Mouse (Mus musculus) MEL (cell line): ENCODE measurements around the gene Arhgef15. TPM values are rescaled to one million over a fixed set of nuclear protein-coding genes. Genes with fewer than 3 reads are reported as not detected.

Experiments used
- DNase-seq: peaks from one replicate; pipeline ENCODE4 v3.0.0; 2011; ENCODE audit warnings: low read depth, low spot score
- H3K27ac ChIP-seq: 2 replicates; pipeline ENCODE4 v1.5.1; 2012; ENCODE audit warnings: low read depth, mild to moderate bottlenecking, control low read depth, low read length, moderate library complexity; ENCODE audit not compliant: control insufficient read depth
- H3K27me3 ChIP-seq, 2 experiments: fragments of 150-350 bp in 1 of 2; sonication (generic) in 1 of 2; 2 replicates each; pipeline ENCODE4 v1.6.1; 2012; ENCODE audit warnings: low read length in 2 of 2, mild to moderate bottlenecking in 2 of 2, improper control_type of control experiment in 1 of 2, moderate library complexity in 1 of 2; ENCODE audit not compliant: insufficient read depth in 2 of 2, control insufficient read depth in 1 of 2
- H3K36me3 ChIP-seq, 2 experiments: 2 replicates each; pipeline ENCODE4 v1.6.1; 2012 to 2014; ENCODE audit warnings: low read length in 2 of 2, improper control_type of control experiment in 1 of 2, inconsistent platforms in 1 of 2, mild to moderate bottlenecking in 1 of 2; ENCODE audit not compliant: insufficient read depth in 2 of 2, control insufficient read depth in 1 of 2
- H3K4me1 ChIP-seq, 2 experiments: fragments of 150-350 bp in 1 of 2; sonication (generic) in 1 of 2; 2 replicates each; pipeline ENCODE4 v1.6.1; 2012; ENCODE audit warnings: low read length in 2 of 2, improper control_type of control experiment in 1 of 2, mild to moderate bottlenecking in 1 of 2; ENCODE audit not compliant: insufficient read depth in 2 of 2, control insufficient read depth in 1 of 2
- H3K4me3 ChIP-seq, 2 experiments: fragments of 150-350 bp in 1 of 2; sonication (generic) in 1 of 2; 2 replicates each; pipeline ENCODE4 v1.5.1; 2012; ENCODE audit warnings: low read depth in 2 of 2, low read length in 2 of 2, mild to moderate bottlenecking in 2 of 2, moderate library complexity in 2 of 2, control low read depth in 1 of 2, improper control_type of control experiment in 1 of 2; ENCODE audit not compliant: control insufficient read depth in 1 of 2, insufficient read depth in 1 of 2
- H3K79me2 ChIP-seq: 2 replicates; pipeline ENCODE4 v1.6.1; 2012; ENCODE audit warnings: mild to moderate bottlenecking, low read length, moderate library complexity; ENCODE audit not compliant: control insufficient read depth, poor library complexity, insufficient read depth
- H3K9ac ChIP-seq: 2 replicates; pipeline ENCODE4 v1.6.1; 2012; ENCODE audit warnings: low read depth, mild to moderate bottlenecking, control low read depth, low read length, moderate library complexity; ENCODE audit not compliant: control insufficient read depth, poor library complexity, severe bottlenecking
- H3K9me3 ChIP-seq: fragments of 150-350 bp; sonication (generic); replicated peaks from 2 replicates; pipeline ENCODE4 v1.6.1; 2012; ENCODE audit warnings: mild to moderate bottlenecking, low read length, improper control_type of control experiment, moderate library complexity; ENCODE audit not compliant: insufficient read depth
- BHLHE40 ChIP-seq: IDR thresholded peaks from 2 replicates; pipeline ENCODE4 v1.6.1; 2012; ENCODE audit warnings: low read depth, mild to moderate bottlenecking, inconsistent platforms, low read length, improper control_type of control experiment, borderline replicate concordance
- CTCF ChIP-seq, 3 experiments: IDR thresholded peaks in 2 of 3; conservative IDR thresholded peaks in 1 of 3; 2 replicates each; pipeline ENCODE4 v1.5.1; 2011 to 2012; ENCODE audit warnings: low read length in 3 of 3, low read depth in 2 of 3, mild to moderate bottlenecking in 2 of 3, improper control_type of control experiment in 1 of 3, inconsistent platforms in 1 of 3, mixed read lengths in 1 of 3, moderate library complexity in 1 of 3; ENCODE audit not compliant: control insufficient read depth in 1 of 3, insufficient read depth in 1 of 3, poor library complexity in 1 of 3, severe bottlenecking in 1 of 3
- E2F4 ChIP-seq: IDR thresholded peaks from 2 replicates; pipeline ENCODE4 v1.6.1; 2011; ENCODE audit warnings: low read depth, low read length, improper control_type of control experiment, borderline replicate concordance
- ELF1 ChIP-seq: IDR thresholded peaks from 2 replicates; pipeline ENCODE4 v1.6.1; 2014; ENCODE audit warnings: low read depth, mild to moderate bottlenecking, inconsistent platforms, low read length, improper control_type of control experiment, moderate library complexity
- EP300 ChIP-seq, 2 experiments: IDR thresholded peaks; 2 replicates each; pipeline ENCODE4 v1.6.1; 2011; ENCODE audit warnings: improper control_type of control experiment in 2 of 2, low read length in 2 of 2, low read depth in 1 of 2, mild to moderate bottlenecking in 1 of 2
- GABPA ChIP-seq: IDR thresholded peaks from 2 replicates; pipeline ENCODE4 v1.6.1; 2012; ENCODE audit warnings: low read depth, mild to moderate bottlenecking, inconsistent platforms, low read length, improper control_type of control experiment, moderate library complexity
- GATA1 ChIP-seq: IDR thresholded peaks from 2 replicates; pipeline ENCODE4 v1.6.1; 2011; ENCODE audit warnings: low read depth, low read length, improper control_type of control experiment
- HCFC1 ChIP-seq: IDR thresholded peaks from 2 replicates; pipeline ENCODE4 v1.6.1; 2012; ENCODE audit warnings: low read depth, mild to moderate bottlenecking, inconsistent platforms, low read length, improper control_type of control experiment, moderate library complexity
- JUND ChIP-seq: IDR thresholded peaks from 2 replicates; pipeline ENCODE4 v1.6.1; 2011; ENCODE audit warnings: low read depth, mild to moderate bottlenecking, improper control_type of control experiment, low read length
- MAFK ChIP-seq: IDR thresholded peaks from 2 replicates; pipeline ENCODE4 v1.6.1; 2011; ENCODE audit warnings: low read depth, mild to moderate bottlenecking, low read length, improper control_type of control experiment, borderline replicate concordance
- MAX ChIP-seq: IDR thresholded peaks from 2 replicates; pipeline ENCODE4 v1.6.1; 2011; ENCODE audit warnings: low read length, improper control_type of control experiment
- MAZ ChIP-seq: IDR thresholded peaks from 2 replicates; pipeline ENCODE4 v1.6.1; 2012; ENCODE audit warnings: low read depth, mild to moderate bottlenecking, inconsistent platforms, low read length, improper control_type of control experiment
- MXI1 ChIP-seq: IDR thresholded peaks from 2 replicates; pipeline ENCODE4 v1.6.1; 2011; ENCODE audit warnings: mild to moderate bottlenecking, low read depth, low read length, improper control_type of control experiment
- MYB ChIP-seq: IDR thresholded peaks from 2 replicates; pipeline ENCODE4 v1.6.1; 2011; ENCODE audit warnings: mild to moderate bottlenecking, low read depth, low read length, improper control_type of control experiment
- NELFE ChIP-seq: IDR thresholded peaks from 2 replicates; pipeline ENCODE4 v1.6.1; 2011; ENCODE audit warnings: low read depth, low read length, improper control_type of control experiment
- NRF1 ChIP-seq: IDR thresholded peaks from 2 replicates; pipeline ENCODE4 v1.6.1; 2014; ENCODE audit warnings: low read depth, mild to moderate bottlenecking, inconsistent platforms, low read length, improper control_type of control experiment, moderate library complexity; ENCODE audit not compliant: poor library complexity, insufficient read depth, severe bottlenecking
- POLR2A ChIP-seq, 2 experiments: IDR thresholded peaks; 2 replicates each; pipeline ENCODE4 v1.6.1; 2011 to 2012; ENCODE audit warnings: low read length in 2 of 2, mild to moderate bottlenecking in 2 of 2, control low read depth in 1 of 2, improper control_type of control experiment in 1 of 2, low read depth in 1 of 2, moderate library complexity in 1 of 2; ENCODE audit not compliant: control insufficient read depth in 1 of 2, insufficient read depth in 1 of 2, poor library complexity in 1 of 2
- POLR2AphosphoS2 ChIP-seq: IDR thresholded peaks from 2 replicates; pipeline ENCODE4 v1.6.1; 2011; ENCODE audit warnings: low read length, improper control_type of control experiment
- RAD21 ChIP-seq: IDR thresholded peaks from 2 replicates; pipeline ENCODE4 v1.6.1; 2011; ENCODE audit warnings: mild to moderate bottlenecking, low read depth, low read length, improper control_type of control experiment
- RCOR1 ChIP-seq: IDR thresholded peaks from 2 replicates; pipeline ENCODE4 v1.6.1; 2012; ENCODE audit warnings: low read depth, mild to moderate bottlenecking, inconsistent platforms, low read length, improper control_type of control experiment
- SIN3A ChIP-seq: IDR thresholded peaks from 2 replicates; pipeline ENCODE4 v1.6.1; 2012; ENCODE audit warnings: low read length, improper control_type of control experiment, inconsistent platforms
- SMC3 ChIP-seq: IDR thresholded peaks from 2 replicates; pipeline ENCODE4 v1.6.1; 2011; ENCODE audit warnings: low read depth, low read length, improper control_type of control experiment
- TAL1 ChIP-seq: IDR thresholded peaks from 2 replicates; pipeline ENCODE4 v1.6.1; 2012; ENCODE audit warnings: mild to moderate bottlenecking, inconsistent platforms, low read length, moderate library complexity, mixed read lengths
- TBP ChIP-seq: IDR thresholded peaks from 2 replicates; pipeline ENCODE4 v1.8.0; 2011; ENCODE audit warnings: low read depth, low read length, improper control_type of control experiment
- TCF12 ChIP-seq: IDR thresholded peaks from 2 replicates; pipeline ENCODE4 v1.6.1; 2014; ENCODE audit warnings: low read depth, mild to moderate bottlenecking, inconsistent platforms, low read length, improper control_type of control experiment, moderate library complexity
- UBTF ChIP-seq: IDR thresholded peaks from 2 replicates; pipeline ENCODE4 v1.6.1; 2012; ENCODE audit warnings: low read depth, mild to moderate bottlenecking, inconsistent platforms, low read length, improper control_type of control experiment, moderate library complexity, borderline replicate concordance; ENCODE audit not compliant: insufficient read depth
- USF1 ChIP-seq: IDR thresholded peaks from 2 replicates; pipeline ENCODE4 v1.6.1; 2014; ENCODE audit warnings: low read depth, mild to moderate bottlenecking, inconsistent platforms, low read length, improper control_type of control experiment, moderate library complexity
- ZC3H11A ChIP-seq: IDR thresholded peaks from 2 replicates; pipeline ENCODE4 v1.6.1; 2012; ENCODE audit warnings: low read depth, mild to moderate bottlenecking, inconsistent platforms, low read length, improper control_type of control experiment
- ZKSCAN1 ChIP-seq: IDR thresholded peaks from 2 replicates; pipeline ENCODE4 v1.6.1; 2012; ENCODE audit warnings: low read depth, mild to moderate bottlenecking, inconsistent platforms, low read length, improper control_type of control experiment, moderate library complexity
- ZMIZ1 ChIP-seq: IDR thresholded peaks from 2 replicates; pipeline ENCODE4 v1.6.1; 2012; ENCODE audit warnings: low read depth, mild to moderate bottlenecking, inconsistent platforms, low read length, improper control_type of control experiment, moderate library complexity
- ZNF384 ChIP-seq: IDR thresholded peaks from 2 replicates; pipeline ENCODE4 v1.6.1; 2012; ENCODE audit warnings: low read depth, mild to moderate bottlenecking, inconsistent platforms, low read length, improper control_type of control experiment
- polyA plus RNA-seq, 2 experiments: library from polyadenylated mRNA; stranded (reverse) in 1 of 2; unstranded in 1 of 2; fragments of >175 nt in 1 of 2; fragments of >200 nt in 1 of 2; gene quantifications; 2 replicates each; pipeline versions ENCODE4 v1.2.1 to v1.2.4; 2012; ENCODE audit warnings: low replicate concordance in 2 of 2, low read depth in 1 of 2; ENCODE audit not compliant: insufficient read length in 2 of 2, insufficient read depth in 1 of 2, missing spikeins in 1 of 2
- total RNA-seq: library from RNA; depleted of rRNA; stranded (reverse); fragments of 300-350 nt; gene quantifications from 2 replicates; pipeline ENCODE4 v1.2.3, GENCODE M21; 2012

Arhgef15 gene
- total and polyA plus RNA-seq, 3 experiments, result 0.23 to 0.74 TPM; not detected in 1

- 0 out of 2 replicates have a peak overlapping the region, but pooled peaks have one; percentile 2 for H3K27ac ChIP-seq
- H3K36me3 ChIP-seq, result peaks cover 0 to 2% of the 10 kb centered on the region in 2 experiments; a peak in 2 of 4 replicates
- H3K27me3 ChIP-seq, result no peaks in the 10 kb centered on the region
- H3K79me2 ChIP-seq, result no peaks in the 10 kb centered on the region; the same call in 1 of the 2 replicates
- TF ChIP-seq MAX, result no peak
- TF ChIP-seq ZKSCAN1, result peak; percentile 81
- peak; percentile 57 for DNase-seq
- peak overlapping the region; percentile 13; the same call in 1 of the 2 replicates for H3K9ac ChIP-seq
- peaks cover 0 to 23% of the 10 kb centered on the region in 2 experiments; a peak in 3 of 4 replicates for H3K4me1 ChIP-seq
- H3K4me3 ChIP-seq, result peak overlapping the region; percentile 16 to 82; a peak in 3 of 4 replicates
- H3K9me3 ChIP-seq, result no peaks in the 10 kb centered on the region
These were observed 9.3 kb upstream of the Arhgef15 start for GRCm38 (mm10) chr11:68966554-68966953.

- Histone ChIP-seq H3K9ac (peak overlapping the region; percentile 31), H3K4me3 (peak overlapping the region; percentile 30 to 44; a peak in 3 of 4 replicates), H3K79me2 (no peaks in the 10 kb centered on the region; the same call in 1 of the 2 replicates), H3K9me3 (no peaks in the 10 kb centered on the region), H3K27me3 (no peaks in the 10 kb centered on the region), H3K36me3 (peaks cover 0 to 2% of the 10 kb centered on the region in 2 experiments; a peak in 2 of 4 replicates), H3K4me1 (peaks cover 0 to 24% of the 10 kb centered on the region in 2 experiments; a peak in 3 of 4 replicates), H3K27ac (0 out of 2 replicates have a peak overlapping the region, but pooled peaks have one; percentile 18)
- DNase-seq, result peak; percentile 93
- TF ChIP-seq ZMIZ1, result no peak
- TF ChIP-seq SIN3A, result peak; percentile 78
- peak; percentile 66 for TF ChIP-seq RAD21
- TF ChIP-seq ZC3H11A, result peak; percentile 67
- no peak for TF ChIP-seq NELFE
- TF ChIP-seq JUND, result 0 out of 2 replicates have a peak, but pooled peaks have one; percentile 56
- TF ChIP-seq ELF1, result no peak
- peak; percentile 67 for TF ChIP-seq SMC3
- no peak for TF ChIP-seq E2F4
- TF ChIP-seq TCF12, result no peak
- TF ChIP-seq ZKSCAN1, result no peak
- TF ChIP-seq POLR2AphosphoS2, result no peak
- peak; percentile 81 for TF ChIP-seq ZNF384
- no peak for TF ChIP-seq TAL1
- TF ChIP-seq USF1, result no peak
- no peak for TF ChIP-seq EP300 (IDR thresholded peaks at IDR 0.05; ENCODE audit: low read depth in 1 of 2, low read length in 2 of 2)
- TF ChIP-seq NRF1, result no peak
- no peak for TF ChIP-seq GABPA
- TF ChIP-seq BHLHE40, result 0 out of 2 replicates have a peak, but pooled peaks have one; percentile 44
- no peak for TF ChIP-seq GATA1
- TF ChIP-seq MAFK, result 0 out of 2 replicates have a peak, but pooled peaks have one; percentile 56
- TF ChIP-seq UBTF, result no peak
- no peak for TF ChIP-seq POLR2A (IDR thresholded peaks at IDR 0.05; ENCODE audit: control insufficient read depth in 1 of 2, insufficient read depth in 1 of 2, low read depth in 1 of 2, low read length in 2 of 2, poor library complexity in 1 of 2)
- peak; percentile 93 for TF ChIP-seq TBP
- no peak for TF ChIP-seq MXI1
- TF ChIP-seq RCOR1, result peak; percentile 40; the same call in 1 of the 2 replicates
- TF ChIP-seq MAZ, result no peak
- peak; percentile 18 to 71 (median 39); a peak in 3 of 6 replicates for TF ChIP-seq CTCF (IDR thresholded peaks at IDR 0.05 in 2 of 3, conservative IDR thresholded peaks at IDR 0.05 in 1 of 3; ENCODE audit: control insufficient read depth in 1 of 3, insufficient read depth in 1 of 3, low read depth in 2 of 3, low read length in 3 of 3, poor library complexity in 1 of 3, severe bottlenecking in 1 of 3)
- TF ChIP-seq MAX, result no peak
- 0 out of 2 replicates have a peak, but pooled peaks have one; percentile 45 for TF ChIP-seq HCFC1
- TF ChIP-seq MYB, result no peak
These were observed 8.6 kb upstream of the Arhgef15 start for GRCm38 (mm10) chr11:68965845-68966244.
